Mouse (Mus musculus): ENCODE results near the gene Brpf1.

DNA sequence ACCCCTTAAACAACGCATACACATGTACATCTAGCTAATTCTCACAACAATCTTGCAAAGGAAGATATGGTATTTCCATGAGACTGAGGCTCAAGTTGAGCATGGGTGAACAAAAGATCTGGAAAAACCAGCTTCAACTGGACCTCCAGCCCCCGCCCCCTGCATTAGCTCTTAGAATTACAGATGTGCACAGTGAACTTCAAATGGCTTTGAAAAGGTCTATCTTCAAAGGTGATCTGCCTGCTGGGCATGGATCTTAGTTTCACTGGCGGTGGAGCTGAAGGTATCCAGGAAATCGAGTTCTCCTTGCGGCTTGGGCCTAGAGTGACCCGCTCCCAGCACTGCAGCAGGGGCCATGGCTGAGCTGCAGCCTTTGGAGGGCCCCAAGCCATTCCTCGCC, 61.2 kb downstream of the Brpf1 start:
- TF ChIP-seq POLR2A (IDR thresholded peaks at IDR 0.05; ENCODE audit: low read depth, low read length) (no peak), CTCF (IDR thresholded peaks at IDR 0.05; ENCODE audit: extremely low read depth, insufficient read length, insufficient replicate concordance, low read depth, low read length) (no peak)

Measured in small intestine, adult 2 months (tissue).